Mouse (Mus musculus) monocyte, adult 5-6 weeks (primary cell): ENCODE data around the gene Vmn2r60. TPM values are rescaled to one million over a fixed set of nuclear protein-coding genes. Genes with fewer than 3 reads are reported as not detected.
"Not testable (repeated sequence)": the region's sequence is repeated elsewhere in the genome, so short reads cannot be mapped to it uniquely, and the experiment has no call there.

Experiments used
- ATAC-seq: fragments of 153-309, 156-312 bp; replicated peaks from 2 replicates; pipeline ENCODE4 v1.8.0; 2017; ENCODE audit warnings: mild to moderate bottlenecking; ENCODE audit not compliant: low TSS enrichment, insufficient number of reproducible peaks, severe bottlenecking, poor library complexity, low FRiP score
- total RNA-seq: library from RNA; stranded (forward); fragments of 200-1000, 200-491, 200-594 nt; gene quantifications from 3 replicates; pipeline ENCODE4 v1.2.3, GENCODE M21; 2017

Gene Vmn2r60
- total RNA-seq: under 0.01 TPM in 1 of 3 replicates, not detected in the others

- ATAC-seq: no peak
These were observed at the start of gene Vmn2r60 for GRCm38 (mm10) chr7:42107470-42107869. Vmn2r60 (plus strand) TSS chr7:42107770.

GRCm38 (mm10) chr7:42058923-42059322, 48.6 kb upstream of the Vmn2r60 start, which contains the start of gene Vmn2r59:
Vmn2r59 (minus strand) TSS chr7:42059023.
- ATAC-seq: no peak

- ATAC-seq: not testable (repeated sequence)
These were observed 509 bp upstream of the Vmn2r60 start for GRCm38 (mm10) chr7:42107061-42107460.

Other genes starting within 250 kb of the Vmn2r60 start
- not detected in 3 replicates for gene Vmn2r58, start 235.1 kb upstream of the Vmn2r60 start, total RNA-seq
- gene Vmn2r59, start 48.7 kb upstream of the Vmn2r60 start, total RNA-seq: 0.19 to 0.43 TPM in 2 of 3 replicates, not detected in the other
- gene Vmn2r61, start 152.3 kb downstream of the Vmn2r60 start, total RNA-seq: not detected in 3 replicates